Mouse (Mus musculus) midbrain, embryonic 16.5 days (tissue): ENCODE measurements around the gene Gm45717. TPM values are rescaled to one million over a fixed set of nuclear protein-coding genes. Genes with fewer than 3 reads are reported as not detected.
"Not testable (repeated sequence)": the region's sequence is repeated elsewhere in the genome, so short reads cannot be mapped to it uniquely, and the experiment has no call there.

Experiments used
- ATAC-seq: fragments of 200-750 bp; cut with Nextera tagmentation; 2 replicates; pipeline ENCODE4 v1.8.0; 2017; ENCODE audit warnings: moderate TSS enrichment
- H3K27ac ChIP-seq: fragments of 300-500 bp; sonication (generic); 2 replicates; pipeline ENCODE4 v1.5.1; 2014; ENCODE audit warnings: mild to moderate bottlenecking, low read length, mixed read lengths
- H3K27me3 ChIP-seq: fragments of 300-500 bp; sonication (generic); 2 replicates; pipeline ENCODE4 v1.6.1; 2014; ENCODE audit warnings: low read depth, low read length, mixed read lengths; ENCODE audit not compliant: control insufficient read depth, insufficient read depth
- H3K36me3 ChIP-seq: fragments of 300-500 bp; sonication (generic); 2 replicates; pipeline ENCODE4 v1.6.1; 2014; ENCODE audit warnings: mild to moderate bottlenecking, low read length, moderate library complexity, mixed read lengths; ENCODE audit not compliant: control insufficient read depth, insufficient read depth
- H3K4me1 ChIP-seq: fragments of 300-500 bp; sonication (generic); 2 replicates; pipeline ENCODE4 v1.6.1; 2014; ENCODE audit warnings: mild to moderate bottlenecking, low read length, mixed read lengths; ENCODE audit not compliant: control insufficient read depth, insufficient read depth
- H3K4me2 ChIP-seq: fragments of 300-500 bp; sonication (generic); 2 replicates; pipeline ENCODE4 v1.6.1; 2014; ENCODE audit warnings: mild to moderate bottlenecking, low read length, mixed read lengths
- H3K4me3 ChIP-seq: fragments of 300-500 bp; sonication (generic); 2 replicates; pipeline ENCODE4 v1.5.1; 2014; ENCODE audit warnings: low read depth, mild to moderate bottlenecking, low read length, moderate library complexity, mixed read lengths
- H3K9ac ChIP-seq: fragments of 300-500 bp; sonication (generic); 2 replicates; pipeline ENCODE4 v1.6.1; 2014; ENCODE audit warnings: low read depth, low read length, mixed read lengths
- H3K9me3 ChIP-seq: fragments of 300-500 bp; sonication (generic); replicated peaks from 2 replicates; pipeline ENCODE4 v1.6.1; 2014; ENCODE audit warnings: mild to moderate bottlenecking, low read length, mixed read lengths; ENCODE audit not compliant: control insufficient read depth, poor library complexity, severe bottlenecking
- WGBS: fragments of 180-500 bp; shearing (Covaris S2); extraction: QIAGEN DNeasy Blood & Tissue Kit; methylation state at CpG from one replicate; pipeline ENCODE4 v1.1.7; 2014; 5-methylcytosine and 5-hydroxymethylcytosine counted together
- polyA plus RNA-seq: library from polyadenylated mRNA; unstranded; fragments of >200 nt; fragmentation: Nextera tagmentation; extraction: Ambion mirVana; gene quantifications from 2 replicates; pipeline ENCODE4 v1.2.1, GENCODE M21; 2015

Gene Gm45717
- polyA plus RNA-seq, 1 experiment from 2014 or later: not detected

DNA sequence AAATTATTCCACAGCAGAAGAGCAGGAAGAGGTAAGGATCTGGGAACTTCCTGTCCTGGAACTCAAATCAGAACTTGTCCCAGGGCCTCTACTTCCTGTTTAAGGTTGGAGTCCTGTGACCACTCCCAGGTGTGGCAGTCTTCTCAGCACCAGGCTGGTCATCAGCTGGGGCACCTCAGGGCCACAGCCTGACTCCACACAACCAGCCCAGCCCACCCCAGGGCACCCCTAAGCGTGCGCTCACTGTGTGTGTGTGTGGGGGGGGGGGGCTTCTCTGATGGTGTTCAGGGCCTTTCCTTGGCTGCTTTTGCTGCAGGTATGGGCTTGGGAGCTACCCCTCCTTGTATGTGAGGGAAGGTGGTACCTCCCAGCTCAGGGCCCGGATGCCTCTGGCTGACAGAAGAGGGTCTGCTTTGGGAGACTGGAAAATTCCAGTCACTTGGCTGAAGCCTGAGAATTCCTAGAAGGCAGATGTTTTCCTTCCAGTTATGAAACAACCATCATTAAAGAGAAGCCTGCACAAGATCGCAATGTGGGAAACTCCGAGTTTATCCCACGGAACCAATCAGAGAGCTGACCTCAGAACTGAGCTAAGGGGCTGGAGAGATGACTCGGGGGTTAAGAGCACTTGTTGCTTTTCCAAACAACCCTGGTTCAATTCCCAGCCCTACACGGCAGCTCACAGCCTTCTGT, 15.9 kb upstream of the Gm45717 start:
- Histone ChIP-seq H3K27me3 (no peaks in the 10 kb centered on the region; the same call in 1 of the 2 replicates), H3K36me3 (no peaks in the 10 kb centered on the region), H3K4me3 (no peak overlapping the region), H3K27ac (no peak overlapping the region), H3K4me1 (no peaks in the 10 kb centered on the region), H3K4me2 (no peak overlapping the region), H3K9me3 (no peaks in the 10 kb centered on the region), H3K9ac (no peak overlapping the region)
- no peak for ATAC-seq
- 83% methylated on average over 8 of the region's 8 CpGs for WGBS

DNA sequence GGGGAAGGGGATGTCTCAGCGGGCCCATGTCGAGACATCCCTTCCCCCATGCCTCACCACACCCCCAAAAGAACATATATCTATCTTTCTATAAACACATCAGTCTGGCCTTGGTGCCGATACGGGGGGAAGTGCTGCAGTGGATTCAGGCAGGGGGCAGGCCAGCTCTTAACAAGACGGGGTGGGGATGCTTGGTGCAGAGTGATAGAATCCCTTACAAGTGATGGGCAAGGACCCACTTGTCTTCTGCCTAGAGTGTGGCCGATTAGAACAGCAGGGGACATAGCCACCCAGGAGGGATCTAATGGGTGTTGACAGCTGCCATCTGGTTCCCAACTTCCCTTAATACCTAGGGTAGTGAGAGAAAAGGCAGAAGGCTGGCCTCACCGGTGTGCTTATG, 15.2 kb upstream of the Gm45717 start:
- H3K27ac ChIP-seq: no peak overlapping the region
- no peaks in the 10 kb centered on the region for H3K4me1 ChIP-seq
- H3K36me3 ChIP-seq: no peaks in the 10 kb centered on the region
- no peak overlapping the region for H3K4me3 ChIP-seq
- no peaks in the 10 kb centered on the region; the same call in 1 of the 2 replicates for H3K27me3 ChIP-seq
- H3K9me3 ChIP-seq: no peaks in the 10 kb centered on the region
- no peak for ATAC-seq
- WGBS: 55% methylated on average over 7 of the region's 7 CpGs
- no peak overlapping the region for H3K4me2 ChIP-seq
- no peak overlapping the region for H3K9ac ChIP-seq

DNA sequence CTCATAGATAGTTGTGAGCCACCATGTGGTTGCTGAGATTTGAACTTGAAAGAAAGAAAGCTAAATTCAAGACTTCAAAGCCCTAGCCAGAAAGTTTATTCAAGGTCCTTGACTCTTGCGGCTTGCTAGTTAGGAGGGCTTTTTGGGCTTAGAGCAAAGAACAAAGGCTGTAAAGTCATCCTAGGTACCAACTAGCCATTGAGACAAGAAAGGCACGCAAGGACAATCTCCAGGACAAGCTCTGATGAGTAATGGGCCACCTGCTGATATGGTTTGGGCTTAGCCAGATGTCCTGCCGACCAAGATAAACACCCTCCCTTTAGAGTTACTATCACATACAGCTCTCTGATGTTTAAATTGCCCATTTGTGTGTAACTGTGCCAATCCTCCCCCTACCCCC, 13.0 kb upstream of the Gm45717 start:
- not testable (repeated sequence) for H3K4me2 ChIP-seq, H3K36me3 ChIP-seq, ATAC-seq, H3K9me3 ChIP-seq, H3K4me3 ChIP-seq, H3K4me1 ChIP-seq, H3K27ac ChIP-seq, H3K27me3 ChIP-seq, H3K9ac ChIP-seq
- WGBS: 13% methylated on average over 3 of the region's 3 CpGs

DNA sequence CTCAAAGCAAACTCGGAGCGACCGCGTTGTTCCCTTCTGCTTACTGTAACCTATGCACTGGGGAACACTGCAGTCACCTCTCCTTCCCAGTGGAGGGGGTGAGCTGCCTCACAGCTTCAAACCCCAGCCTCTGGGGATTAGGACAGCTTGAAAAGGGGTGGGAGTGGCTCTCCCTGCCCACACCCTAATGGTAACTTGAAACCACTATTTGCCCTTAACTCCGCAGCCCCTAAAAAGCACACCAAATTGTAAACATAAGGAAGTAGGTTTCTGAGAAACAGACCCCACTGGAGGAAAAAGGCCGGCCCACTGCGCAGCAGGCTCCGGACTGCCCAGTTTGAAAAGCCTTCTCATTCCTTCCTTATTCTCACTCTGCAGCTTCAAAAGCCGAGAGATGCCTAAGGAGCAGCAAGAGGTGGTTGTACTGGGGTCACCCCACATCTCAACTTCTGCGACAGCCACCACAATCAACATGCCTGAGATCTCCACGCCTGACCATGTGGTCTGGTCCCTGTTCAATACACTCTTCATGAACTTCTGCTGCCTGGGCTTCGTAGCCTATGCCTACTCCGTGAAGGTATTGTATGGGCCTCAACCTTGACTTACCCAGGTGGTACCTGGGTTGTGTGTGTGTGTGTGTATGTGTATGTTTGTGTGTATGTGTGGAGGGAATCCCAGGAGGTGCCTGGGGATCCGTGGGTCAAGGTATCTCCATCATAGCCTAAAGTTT, 12.3 kb upstream of the Gm45717 start:
- Histone ChIP-seq H3K4me1 (no peaks in the 10 kb centered on the region), H3K27ac (no peak overlapping the region), H3K27me3 (no peaks in the 10 kb centered on the region), H3K36me3 (no peaks in the 10 kb centered on the region), H3K9me3 (no peaks in the 10 kb centered on the region), H3K4me3 (no peak overlapping the region), H3K9ac (no peak overlapping the region), H3K4me2 (no peak overlapping the region)
- WGBS: 10% methylated on average over 14 of the region's 14 CpGs
- ATAC-seq: no peak

DNA sequence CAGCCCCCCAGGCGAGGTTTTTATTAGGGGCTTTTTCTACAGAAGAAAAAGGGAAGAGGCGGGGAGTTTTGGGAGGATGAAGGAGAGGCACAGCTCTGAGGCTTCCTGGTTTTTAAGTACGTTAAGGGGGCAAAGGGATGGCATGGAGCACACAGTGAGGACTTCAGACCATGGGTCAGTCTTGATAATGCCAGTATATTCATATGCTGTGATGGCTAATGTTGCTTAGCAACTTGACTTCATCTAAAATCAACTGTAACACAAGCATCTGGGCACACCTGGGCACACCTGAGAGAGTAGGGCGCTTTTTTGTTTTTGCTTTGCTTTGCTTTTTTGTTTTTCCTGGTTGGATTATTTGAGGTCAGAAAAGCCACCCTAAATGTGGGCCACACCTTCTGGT, 11.2 kb upstream of the Gm45717 start, which contains the start of gene Ifitm1:
Gene Ifitm1, plus strand, starts transcription at position 301 of the 400 bp plus-strand sequence.
- Histone ChIP-seq H3K9ac (no peak within 1 kb of the TSS), H3K27me3 (no peaks in the 10 kb centered on the region), H3K9me3 (no peaks in the 10 kb centered on the region), H3K4me3 (no peak within 1 kb of the TSS), H3K4me1 (no peaks in the 10 kb centered on the region), H3K4me2 (no peak within 1 kb of the TSS), H3K27ac (no peak within 1 kb of the TSS), H3K36me3 (no peaks in the 10 kb centered on the region)
- WGBS: 91% methylated on average over 4 of the region's 4 CpGs
- no peak for ATAC-seq

DNA sequence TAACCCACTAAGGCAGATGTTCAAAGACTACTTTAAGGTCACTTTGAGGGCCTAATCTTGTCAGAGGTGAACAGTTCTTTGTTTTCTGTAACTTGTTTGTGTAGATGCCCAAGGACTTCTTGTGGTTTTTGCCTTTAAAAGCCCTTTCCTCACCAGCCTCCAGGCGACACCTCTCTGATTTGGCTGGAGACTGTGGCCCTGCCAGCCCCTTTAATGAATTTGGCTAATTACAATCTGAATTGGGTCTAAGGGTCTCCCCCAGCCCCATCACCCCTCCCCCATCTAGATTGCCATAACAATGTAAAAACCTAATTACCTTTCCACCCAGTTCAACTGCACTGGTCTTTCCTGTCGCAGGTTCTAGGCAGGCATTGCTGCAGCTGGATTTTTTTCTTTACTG, 7.0 kb upstream of the Gm45717 start:
- 70% methylated on average over 2 of the region's 2 CpGs for WGBS

DNA sequence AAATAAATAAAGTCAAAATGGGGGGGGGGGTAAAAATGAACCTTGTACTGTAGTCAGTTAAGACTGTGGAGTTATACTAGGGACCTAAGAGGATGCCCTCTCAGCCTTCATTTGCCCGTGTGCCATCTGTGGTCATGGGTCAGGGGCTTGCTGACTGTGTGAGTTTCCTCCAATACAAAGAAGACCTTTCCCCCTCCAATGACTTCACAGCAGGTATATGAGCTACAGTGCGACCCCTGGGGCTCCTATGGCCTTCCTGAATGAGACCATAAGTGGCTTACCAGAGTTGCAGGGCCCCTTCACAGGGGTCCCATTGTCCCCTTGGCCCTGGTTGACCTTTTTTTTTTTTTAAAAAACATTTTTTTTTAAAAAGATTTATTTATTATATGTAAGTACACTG, 5.7 kb upstream of the Gm45717 start:
- H3K36me3 ChIP-seq: no peaks in the 10 kb centered on the region
- no peak overlapping the region for H3K9ac ChIP-seq
- no peak overlapping the region for H3K4me3 ChIP-seq
- ATAC-seq: no peak
- 46% methylated on average over 2 of the region's 2 CpGs for WGBS
- H3K27ac ChIP-seq: no peak overlapping the region
- no peaks in the 10 kb centered on the region for H3K27me3 ChIP-seq
- no peak overlapping the region for H3K4me2 ChIP-seq
- H3K4me1 ChIP-seq: peaks cover 3% of the 10 kb centered on the region; the same call in 1 of the 2 replicates
- H3K9me3 ChIP-seq: no peaks in the 10 kb centered on the region

More for the DNA sequence above, 7.0 kb upstream of the Gm45717 start:
- Histone ChIP-seq H3K27ac (no peak overlapping the region), H3K9me3 (no peaks in the 10 kb centered on the region), H3K36me3 (no peaks in the 10 kb centered on the region), H3K27me3 (no peaks in the 10 kb centered on the region), H3K9ac (no peak overlapping the region), H3K4me3 (no peak overlapping the region), H3K4me1 (peaks cover 3% of the 10 kb centered on the region; the same call in 1 of the 2 replicates), H3K4me2 (no peak overlapping the region)
- no peak for ATAC-seq

DNA sequence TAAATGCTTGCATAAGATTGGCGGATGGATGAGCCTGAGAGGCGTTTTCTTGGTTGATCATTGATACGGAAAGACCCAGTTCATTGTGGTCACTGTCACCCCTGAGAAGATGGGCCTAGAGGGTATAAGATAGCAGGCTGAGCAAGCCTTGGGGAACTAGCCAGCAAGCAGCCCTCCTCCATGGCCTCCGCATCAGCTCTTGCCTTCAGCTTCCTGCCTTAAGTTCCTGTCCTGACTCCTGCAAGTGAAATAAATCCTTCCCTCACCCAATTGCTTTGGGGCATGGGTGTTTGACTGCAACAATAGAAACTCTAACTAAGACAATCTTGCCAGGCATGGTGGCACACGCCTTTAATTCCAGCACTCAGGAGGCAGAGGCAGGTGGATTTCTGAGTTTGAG, 4.3 kb upstream of the Gm45717 start:
- Histone ChIP-seq H3K4me2 (no peak overlapping the region), H3K36me3 (no peaks in the 10 kb centered on the region), H3K4me1 (peaks cover 7% of the 10 kb centered on the region), H3K27ac (no peak overlapping the region), H3K4me3 (no peak overlapping the region), H3K27me3 (no peaks in the 10 kb centered on the region), H3K9ac (no peak overlapping the region), H3K9me3 (no peaks in the 10 kb centered on the region)
- no peak for ATAC-seq
- 59% methylated on average over 5 of the region's 5 CpGs for WGBS

DNA sequence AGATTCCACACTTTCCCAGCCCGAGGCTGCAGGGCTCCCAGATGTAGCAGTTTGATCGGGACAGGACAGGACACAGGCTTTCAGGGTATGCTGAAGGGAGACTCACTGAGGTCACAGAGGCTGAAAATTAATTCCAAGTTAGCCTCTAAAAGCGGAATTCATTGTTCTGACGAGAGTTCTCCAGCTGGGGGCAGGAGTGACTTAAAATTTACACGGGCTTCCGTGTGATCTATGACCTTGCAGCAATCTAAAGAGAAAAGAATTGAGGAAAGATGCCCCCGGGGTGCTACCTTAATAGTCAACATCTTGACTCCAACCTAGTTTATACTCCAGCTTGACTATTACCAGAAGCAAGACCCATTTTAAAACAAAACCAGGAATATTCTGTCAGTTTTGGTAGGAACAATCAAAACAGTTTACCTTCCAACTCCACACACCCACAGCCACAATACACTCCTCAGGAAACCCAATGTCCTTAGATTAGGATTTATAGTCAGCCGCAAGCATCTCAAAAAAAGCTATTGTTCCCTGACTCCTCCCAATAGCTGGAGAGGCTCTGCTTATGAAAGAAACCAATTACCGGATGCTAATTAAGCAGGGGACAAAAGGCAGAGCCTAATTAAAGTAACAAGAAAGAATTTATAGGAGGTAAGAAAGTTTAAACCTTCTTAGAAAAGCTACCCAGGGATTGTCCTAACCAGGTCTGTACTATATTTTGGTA, 3.6 kb upstream of the Gm45717 start:
- H3K4me3 ChIP-seq: no peak overlapping the region
- no peaks in the 10 kb centered on the region for H3K27me3 ChIP-seq
- no peak overlapping the region for H3K9ac ChIP-seq
- H3K36me3 ChIP-seq: no peaks in the 10 kb centered on the region
- no peak overlapping the region for H3K4me2 ChIP-seq
- no peaks in the 10 kb centered on the region for H3K9me3 ChIP-seq
- WGBS: 4% methylated on average over 9 of the region's 9 CpGs
- no peak overlapping the region for H3K27ac ChIP-seq
- peaks cover 7% of the 10 kb centered on the region for H3K4me1 ChIP-seq
- no peak for ATAC-seq
